Mouse (Mus musculus): ENCODE measurements around the gene Arid5b. TPM values are rescaled to one million over a fixed set of nuclear protein-coding genes. Genes with fewer than 3 reads are reported as not detected.

The Arid5b gene
- 10.6 and 13.0 TPM in 2 replicates for polyA plus RNA-seq (2014; fragmentation: Nextera tagmentation; extraction: Ambion mirVana)

DNA sequence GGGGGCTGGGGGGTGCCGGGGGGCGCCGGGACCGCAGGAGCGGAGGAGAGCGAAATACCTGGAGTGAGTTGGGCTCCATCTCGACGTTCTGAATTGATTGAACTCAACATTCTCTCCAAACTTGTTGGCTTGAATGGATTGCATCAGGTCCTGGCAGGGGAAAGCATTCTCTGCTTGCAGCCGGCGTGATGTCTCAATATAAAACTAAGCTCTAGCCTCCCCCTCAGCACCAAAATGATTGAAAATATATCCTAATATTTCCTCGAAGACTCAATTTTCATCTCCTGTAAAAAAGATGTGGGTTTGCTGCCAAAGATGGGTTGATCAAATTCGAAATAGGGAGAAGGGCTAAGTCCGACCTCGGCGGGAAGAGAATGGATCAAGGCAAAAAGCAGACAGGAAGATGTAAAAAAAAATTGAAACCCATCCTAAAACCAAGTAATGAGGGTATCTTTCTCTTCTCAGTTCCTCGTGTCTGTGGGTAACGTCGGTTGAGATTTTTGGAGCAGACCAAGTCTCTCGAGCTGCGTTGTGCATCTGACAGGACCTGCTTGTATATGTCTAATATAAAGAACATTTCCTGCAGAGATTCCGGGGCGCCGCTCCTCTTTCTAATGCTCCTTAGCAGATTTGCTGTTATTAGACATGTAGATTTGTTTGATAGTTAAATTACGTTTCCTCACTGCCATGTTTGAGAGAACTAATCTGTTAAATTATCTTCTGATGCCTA is at the start of gene Arid5b:
Gene Arid5b (minus strand): TSS at position 109 of the 730 bp plus-strand sequence.
- no peaks in the 10 kb centered on the region for H3K36me3 ChIP-seq (ENCODE audit: control insufficient read depth, insufficient read depth, low read length)
- 1% methylated on average over 24 of the region's 24 CpGs for WGBS
- no peaks in the 10 kb centered on the region for H3K27me3 ChIP-seq (replicated peaks; ENCODE audit: control insufficient read depth, insufficient read depth, low read length)
- H3K4me3 ChIP-seq (ENCODE audit: low read depth, low read length) = peak within 1 kb of the TSS; percentile 58
- peak within 1 kb of the TSS; percentile 82 for H3K27ac ChIP-seq (ENCODE audit: low read depth, low read length)
- H3K9ac ChIP-seq (ENCODE audit: low read length) = peak within 1 kb of the TSS; percentile 71
- H3K4me2 ChIP-seq (ENCODE audit: low read length) = peak within 1 kb of the TSS; percentile 95
- H3K9me3 ChIP-seq (replicated peaks; ENCODE audit: control insufficient read depth, low read length) = no peaks in the 10 kb centered on the region
- peaks cover 6% of the 10 kb centered on the region; the same call in 1 of the 2 replicates for H3K4me1 ChIP-seq (ENCODE audit: control insufficient read depth, insufficient read depth, low read length)
- peak; percentile 90 for DNase-seq (ENCODE audit: low spot score)
- ATAC-seq = no peak

- Histone ChIP-seq H3K4me3 (ENCODE audit: low read depth, low read length) (no peak overlapping the region), H3K4me1 (ENCODE audit: control insufficient read depth, insufficient read depth, low read length) (no peaks in the 10 kb centered on the region), H3K4me2 (ENCODE audit: low read length) (no peak overlapping the region), H3K27me3 (replicated peaks; ENCODE audit: control insufficient read depth, insufficient read depth, low read length) (no peaks in the 10 kb centered on the region), H3K9me3 (replicated peaks; ENCODE audit: control insufficient read depth, low read length) (no peaks in the 10 kb centered on the region), H3K27ac (ENCODE audit: low read depth, low read length) (no peak overlapping the region), H3K9ac (ENCODE audit: low read length) (no peak overlapping the region), H3K36me3 (ENCODE audit: control insufficient read depth, insufficient read depth, low read length) (no peaks in the 10 kb centered on the region)
- 86% methylated on average over 6 of the region's 6 CpGs for WGBS
- no peak for DNase-seq (ENCODE audit: low spot score)
- ATAC-seq = no peak
These were observed 46.8 kb upstream of the Arid5b start for GRCm38 (mm10) chr10:68325378-68325777.

DNA sequence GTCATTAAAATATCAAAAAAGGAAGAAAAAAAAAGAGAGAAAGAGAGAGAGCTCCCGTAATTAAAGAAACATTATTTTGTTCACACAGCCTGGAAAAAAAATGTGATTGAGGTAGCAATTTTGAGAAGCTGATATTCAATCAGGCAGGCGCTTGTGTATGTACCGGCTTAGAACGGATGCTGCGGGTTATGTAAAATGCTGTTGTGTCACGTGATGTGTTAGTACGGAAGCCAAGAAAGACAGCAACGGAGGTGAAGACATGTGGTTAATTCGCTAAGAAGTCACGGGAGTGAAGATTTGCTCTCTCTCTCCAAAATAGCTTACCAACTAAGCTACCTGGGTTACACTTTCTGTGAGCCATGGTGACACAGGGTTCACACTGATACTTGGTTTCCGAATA is 45.5 kb upstream of the Arid5b start:
- DNase-seq (ENCODE audit: low spot score) (peak; percentile 19), ATAC-seq (no peak)
- H3K9ac ChIP-seq (ENCODE audit: low read length) = no peak overlapping the region
- H3K27ac ChIP-seq (ENCODE audit: low read depth, low read length) = no peak overlapping the region
- no peak overlapping the region for H3K4me2 ChIP-seq (ENCODE audit: low read length)
- no peak overlapping the region for H3K4me3 ChIP-seq (ENCODE audit: low read depth, low read length)
- no peaks in the 10 kb centered on the region for H3K9me3 ChIP-seq (replicated peaks; ENCODE audit: control insufficient read depth, low read length)
- no peaks in the 10 kb centered on the region for H3K4me1 ChIP-seq (ENCODE audit: control insufficient read depth, insufficient read depth, low read length)
- 84% methylated on average over 11 of the region's 11 CpGs for WGBS
- no peaks in the 10 kb centered on the region for H3K27me3 ChIP-seq (replicated peaks; ENCODE audit: control insufficient read depth, insufficient read depth, low read length)
- H3K36me3 ChIP-seq (ENCODE audit: control insufficient read depth, insufficient read depth, low read length) = no peaks in the 10 kb centered on the region

DNA sequence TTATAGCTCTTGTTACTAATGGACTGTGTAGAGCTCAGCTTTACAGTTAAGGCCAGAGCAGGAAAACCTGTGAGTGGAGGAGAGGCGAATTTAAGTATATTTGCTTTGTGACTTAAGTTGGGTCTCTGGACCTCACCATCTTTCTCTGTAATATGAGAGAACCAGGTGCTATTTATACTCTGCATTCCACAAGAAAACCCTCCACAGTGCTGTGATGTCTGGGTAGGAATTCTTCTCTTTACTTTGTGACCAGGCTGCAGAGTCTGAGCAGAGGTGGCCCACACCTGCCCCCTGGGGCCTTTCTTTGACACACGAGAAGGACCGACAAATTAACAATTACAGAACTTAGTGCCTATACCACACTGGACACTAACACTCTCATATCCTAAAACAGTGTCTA is 44.6 kb upstream of the Arid5b start:
- Histone ChIP-seq H3K4me3 (ENCODE audit: low read depth, low read length) (no peak overlapping the region), H3K36me3 (ENCODE audit: control insufficient read depth, insufficient read depth, low read length) (no peaks in the 10 kb centered on the region), H3K27me3 (replicated peaks; ENCODE audit: control insufficient read depth, insufficient read depth, low read length) (no peaks in the 10 kb centered on the region), H3K9me3 (replicated peaks; ENCODE audit: control insufficient read depth, low read length) (no peaks in the 10 kb centered on the region), H3K27ac (ENCODE audit: low read depth, low read length) (no peak overlapping the region), H3K4me2 (ENCODE audit: low read length) (no peak overlapping the region), H3K9ac (ENCODE audit: low read length) (no peak overlapping the region), H3K4me1 (ENCODE audit: control insufficient read depth, insufficient read depth, low read length) (no peaks in the 10 kb centered on the region)
- 89% methylated on average over 3 of the region's 3 CpGs for WGBS
- DNase-seq (ENCODE audit: low spot score) = no peak
- ATAC-seq = no peak

- ATAC-seq (no peak), DNase-seq (ENCODE audit: low spot score) (no peak)
- H3K36me3 ChIP-seq (ENCODE audit: control insufficient read depth, insufficient read depth, low read length) = no peaks in the 10 kb centered on the region
- H3K9me3 ChIP-seq (replicated peaks; ENCODE audit: control insufficient read depth, low read length) = no peaks in the 10 kb centered on the region
- WGBS = 70% methylated on average over 4 of the region's 4 CpGs
- no peaks in the 10 kb centered on the region for H3K4me1 ChIP-seq (ENCODE audit: control insufficient read depth, insufficient read depth, low read length)
- no peak overlapping the region for H3K4me3 ChIP-seq (ENCODE audit: low read depth, low read length)
- H3K9ac ChIP-seq (ENCODE audit: low read length) = no peak overlapping the region
- no peak overlapping the region for H3K27ac ChIP-seq (ENCODE audit: low read depth, low read length)
- no peaks in the 10 kb centered on the region for H3K27me3 ChIP-seq (replicated peaks; ENCODE audit: control insufficient read depth, insufficient read depth, low read length)
- no peak overlapping the region for H3K4me2 ChIP-seq (ENCODE audit: low read length)
These were observed 42.4 kb upstream of the Arid5b start for GRCm38 (mm10) chr10:68320986-68321385.

DNA sequence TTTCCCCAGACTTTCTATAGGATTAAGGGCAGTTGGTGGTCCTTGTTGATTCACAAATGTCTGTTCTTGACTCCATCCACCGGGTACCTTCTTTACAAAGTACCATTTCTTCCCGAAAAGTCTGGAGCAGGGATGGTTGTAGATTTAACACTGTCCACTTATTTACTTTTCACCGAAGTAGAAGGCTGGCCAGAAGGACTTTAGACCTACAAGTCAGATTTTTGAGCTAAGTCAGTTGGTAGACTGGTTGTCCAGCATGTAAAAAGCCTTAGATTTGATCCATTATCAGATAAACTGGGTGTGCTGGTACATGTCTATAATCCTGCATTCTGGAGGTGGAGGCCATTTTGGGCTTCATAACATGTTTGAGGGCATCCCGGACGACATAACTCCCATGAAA is 42.0 kb upstream of the Arid5b start:
- Histone ChIP-seq H3K27ac (ENCODE audit: low read depth, low read length) (no peak overlapping the region), H3K9me3 (replicated peaks; ENCODE audit: control insufficient read depth, low read length) (no peaks in the 10 kb centered on the region), H3K4me3 (ENCODE audit: low read depth, low read length) (no peak overlapping the region), H3K27me3 (replicated peaks; ENCODE audit: control insufficient read depth, insufficient read depth, low read length) (no peaks in the 10 kb centered on the region), H3K36me3 (ENCODE audit: control insufficient read depth, insufficient read depth, low read length) (no peaks in the 10 kb centered on the region), H3K4me1 (ENCODE audit: control insufficient read depth, insufficient read depth, low read length) (no peaks in the 10 kb centered on the region), H3K9ac (ENCODE audit: low read length) (no peak overlapping the region), H3K4me2 (ENCODE audit: low read length) (no peak overlapping the region)
- ATAC-seq (no peak), DNase-seq (ENCODE audit: low spot score) (no peak)
- WGBS = 94% methylated on average over 5 of the region's 5 CpGs

DNA sequence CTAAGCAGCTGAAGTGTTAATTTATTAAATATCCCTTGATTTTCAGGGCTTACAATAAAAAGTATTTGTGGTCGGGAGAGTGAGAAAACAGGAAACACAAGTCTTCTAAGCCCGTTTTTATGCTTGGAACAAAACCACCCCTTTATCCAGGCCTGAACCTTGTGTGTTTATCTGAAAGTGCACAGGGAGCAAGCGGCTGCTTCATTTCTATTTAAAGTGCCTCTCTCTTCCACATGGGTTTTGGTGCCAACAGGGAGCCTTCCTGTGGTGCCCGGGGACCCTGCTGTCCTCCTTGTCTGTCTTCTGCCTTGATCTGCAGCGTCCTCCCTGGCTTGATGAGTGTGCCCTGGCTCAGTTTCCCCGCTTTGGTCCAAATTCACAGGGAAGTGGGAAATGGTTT is 40.9 kb upstream of the Arid5b start:
- ATAC-seq (no peak), DNase-seq (ENCODE audit: low spot score) (no peak)
- H3K9me3 ChIP-seq (replicated peaks; ENCODE audit: control insufficient read depth, low read length) = no peaks in the 10 kb centered on the region
- no peak overlapping the region for H3K27ac ChIP-seq (ENCODE audit: low read depth, low read length)
- H3K4me2 ChIP-seq (ENCODE audit: low read length) = no peak overlapping the region
- no peaks in the 10 kb centered on the region for H3K4me1 ChIP-seq (ENCODE audit: control insufficient read depth, insufficient read depth, low read length)
- no peak overlapping the region for H3K4me3 ChIP-seq (ENCODE audit: low read depth, low read length)
- H3K27me3 ChIP-seq (replicated peaks; ENCODE audit: control insufficient read depth, insufficient read depth, low read length) = no peaks in the 10 kb centered on the region
- no peak overlapping the region for H3K9ac ChIP-seq (ENCODE audit: low read length)
- WGBS = 76% methylated on average over 6 of the region's 6 CpGs
- H3K36me3 ChIP-seq (ENCODE audit: control insufficient read depth, insufficient read depth, low read length) = no peaks in the 10 kb centered on the region

DNA sequence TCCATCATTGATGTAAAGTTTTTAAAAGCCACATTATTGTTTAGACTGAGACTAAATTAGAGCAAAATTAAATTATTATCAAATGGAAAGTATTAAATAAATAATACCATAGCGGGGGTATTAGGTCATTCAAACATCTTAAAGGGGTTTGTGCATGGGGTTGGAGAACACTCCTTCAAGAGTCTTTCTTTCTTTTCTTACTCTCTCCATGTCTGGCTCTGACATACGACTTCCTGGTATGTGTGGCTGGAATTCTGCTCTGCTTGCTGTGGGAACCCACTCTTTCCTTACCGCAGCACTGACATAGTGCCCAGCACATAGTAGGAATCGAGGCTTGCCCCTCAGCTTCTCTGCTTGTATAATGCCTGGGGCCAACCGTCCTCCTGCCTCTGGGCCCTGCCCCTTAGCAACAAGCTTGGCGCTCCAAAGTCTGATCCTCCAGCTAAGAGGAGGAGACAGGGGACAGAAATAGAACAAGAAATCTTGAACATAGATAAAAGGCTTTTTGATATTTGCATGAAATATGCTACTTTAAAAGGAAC is 40.0 kb upstream of the Arid5b start:
- DNase-seq (ENCODE audit: low spot score) = no peak
- Histone ChIP-seq H3K4me1 (ENCODE audit: control insufficient read depth, insufficient read depth, low read length) (no peaks in the 10 kb centered on the region), H3K27me3 (replicated peaks; ENCODE audit: control insufficient read depth, insufficient read depth, low read length) (no peaks in the 10 kb centered on the region), H3K36me3 (ENCODE audit: control insufficient read depth, insufficient read depth, low read length) (no peaks in the 10 kb centered on the region), H3K9me3 (replicated peaks; ENCODE audit: control insufficient read depth, low read length) (no peaks in the 10 kb centered on the region), H3K4me2 (ENCODE audit: low read length) (no peak overlapping the region), H3K4me3 (ENCODE audit: low read depth, low read length) (no peak overlapping the region), H3K27ac (ENCODE audit: low read depth, low read length) (no peak overlapping the region), H3K9ac (ENCODE audit: low read length) (no peak overlapping the region)
- no peak for ATAC-seq
- 77% methylated on average over 6 of the region's 6 CpGs for WGBS

- no peak overlapping the region for H3K27ac ChIP-seq (ENCODE audit: low read depth, low read length)
- H3K4me2 ChIP-seq (ENCODE audit: low read length) = no peak overlapping the region
- H3K9ac ChIP-seq (ENCODE audit: low read length) = no peak overlapping the region
- H3K27me3 ChIP-seq (replicated peaks; ENCODE audit: control insufficient read depth, insufficient read depth, low read length) = no peaks in the 10 kb centered on the region
- H3K36me3 ChIP-seq (ENCODE audit: control insufficient read depth, insufficient read depth, low read length) = no peaks in the 10 kb centered on the region
- no peaks in the 10 kb centered on the region for H3K4me1 ChIP-seq (ENCODE audit: control insufficient read depth, insufficient read depth, low read length)
- WGBS = 85% methylated on average over 8 of the region's 8 CpGs
- H3K4me3 ChIP-seq (ENCODE audit: low read depth, low read length) = no peak overlapping the region
- no peak for ATAC-seq
- DNase-seq (ENCODE audit: low spot score) = no peak
- no peaks in the 10 kb centered on the region for H3K9me3 ChIP-seq (replicated peaks; ENCODE audit: control insufficient read depth, low read length)
These were observed 34.2 kb upstream of the Arid5b start for GRCm38 (mm10) chr10:68312734-68313133.

Measured in forebrain, embryonic 14.5 days (tissue).